Mouse (Mus musculus): ENCODE measurements around the gene Uba3. TPM values are rescaled to one million over a fixed set of nuclear protein-coding genes. Genes with fewer than 3 reads are reported as not detected.

Gene Uba3
- polyA plus RNA-seq, 1 experiment from 2014 or later, result 83.5 TPM

DNA sequence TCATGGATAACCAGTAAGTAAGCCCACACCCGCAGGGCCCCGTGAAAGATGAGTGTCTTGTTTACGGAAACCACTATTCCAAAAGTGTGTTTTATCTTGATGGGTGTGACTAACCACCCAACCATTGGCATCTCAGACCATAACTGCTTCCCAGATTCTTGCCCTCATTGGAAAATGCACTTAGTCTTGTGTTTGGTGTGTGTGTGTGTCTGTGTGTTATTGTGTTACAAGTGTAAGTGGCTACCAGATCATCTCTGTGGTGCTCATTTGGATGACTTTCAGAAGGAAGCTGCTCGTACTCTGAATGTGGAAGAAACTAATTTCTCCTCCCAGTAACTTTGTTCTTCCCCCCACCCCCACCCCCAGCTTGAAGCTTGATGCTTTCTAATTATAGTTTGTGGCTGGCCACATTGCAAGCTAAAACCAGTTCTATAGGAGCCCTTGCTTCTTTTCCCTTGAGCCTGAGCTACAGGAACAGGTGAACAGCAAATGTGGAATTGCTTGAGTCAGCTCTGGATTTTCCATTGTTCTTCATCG lies 17.6 kb upstream of the Uba3 start:
- H3K36me3 ChIP-seq (ENCODE audit: insufficient read depth), result no peaks in the 10 kb centered on the region
- whole genome bisulfite sequencing, result 46% methylated on average over 5 of the region's 5 CpGs
- H3K4me2 ChIP-seq, result no peak overlapping the region
- H3K27me3 ChIP-seq (ENCODE audit: insufficient read depth, low read length), result no peaks in the 10 kb centered on the region
- TF ChIP-seq CTCF (IDR thresholded peaks at IDR 0.05; ENCODE audit: low read depth), result no peak
- H3K9me3 ChIP-seq (ENCODE audit: low read depth, low read length), result no peaks in the 10 kb centered on the region
- H3K9ac ChIP-seq, result no peak overlapping the region
- no peaks in the 10 kb centered on the region for H3K4me1 ChIP-seq (ENCODE audit: insufficient read depth)
- ATAC-seq (ENCODE audit: insufficient read depth), result no peak
- H3K4me3 ChIP-seq (ENCODE audit: low read depth, low read length), result no peak overlapping the region
- no peak for DNase-seq
- H3K27ac ChIP-seq (ENCODE audit: low read depth), result no peak overlapping the region

GRCm38 (mm10) chr6:97222321-97222720 lies 16.9 kb upstream of the Uba3 start:
- no peak overlapping the region for H3K4me3 ChIP-seq (ENCODE audit: low read depth, low read length)
- WGBS, result 49% methylated on average over 6 of the region's 6 CpGs
- no peak for TF ChIP-seq CTCF (IDR thresholded peaks at IDR 0.05; ENCODE audit: low read depth)
- no peaks in the 10 kb centered on the region for H3K9me3 ChIP-seq (ENCODE audit: low read depth, low read length)
- no peaks in the 10 kb centered on the region for H3K36me3 ChIP-seq (ENCODE audit: insufficient read depth)
- no peak for ATAC-seq (ENCODE audit: insufficient read depth)
- no peaks in the 10 kb centered on the region for H3K4me1 ChIP-seq (ENCODE audit: insufficient read depth)
- H3K4me2 ChIP-seq, result no peak overlapping the region
- H3K27ac ChIP-seq (ENCODE audit: low read depth), result no peak overlapping the region
- H3K27me3 ChIP-seq (ENCODE audit: insufficient read depth, low read length), result no peaks in the 10 kb centered on the region
- no peak for DNase-seq
- no peak overlapping the region for H3K9ac ChIP-seq

DNA sequence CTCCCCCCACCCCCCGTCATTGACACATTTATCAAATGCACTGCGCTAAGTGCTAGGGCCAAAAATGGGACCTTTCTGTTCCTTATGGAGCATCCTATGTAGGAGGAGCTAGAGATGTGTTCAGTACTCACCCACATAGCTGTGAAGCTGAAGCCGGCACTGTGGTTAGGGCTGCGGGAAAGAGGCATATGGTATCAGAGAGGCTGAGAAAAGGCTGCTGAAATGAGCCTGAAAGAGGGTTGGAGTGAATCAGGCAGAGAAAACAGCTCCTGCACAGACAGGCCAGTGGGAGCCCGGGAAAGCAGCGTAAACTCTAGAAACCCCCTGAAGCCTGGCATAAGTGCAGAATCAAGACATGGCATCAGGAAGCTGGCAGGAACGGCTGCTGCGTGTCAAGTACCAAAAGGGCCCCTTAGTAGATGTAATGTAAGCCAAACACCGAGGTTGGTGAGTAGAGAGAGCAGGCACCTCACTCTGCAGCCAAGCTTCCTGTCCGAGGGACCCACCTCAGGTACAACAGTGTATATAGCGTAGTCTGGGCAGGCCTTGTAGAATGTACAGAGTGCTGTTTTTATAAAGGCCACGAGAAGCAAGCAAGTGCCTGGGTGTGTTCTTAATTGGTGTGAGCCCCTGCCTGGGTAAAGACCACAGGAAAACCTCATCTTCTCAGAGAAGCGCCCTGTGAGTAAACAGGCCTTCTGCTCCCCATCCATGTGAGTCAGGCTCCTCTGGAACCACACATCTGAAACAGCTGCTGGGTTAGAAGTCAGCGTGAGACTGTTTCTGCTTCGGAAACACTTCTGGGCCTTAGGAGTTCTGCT lies 16.0 kb upstream of the Uba3 start:
- no peak overlapping the region for H3K9ac ChIP-seq
- DNase-seq, result no peak

DNA sequence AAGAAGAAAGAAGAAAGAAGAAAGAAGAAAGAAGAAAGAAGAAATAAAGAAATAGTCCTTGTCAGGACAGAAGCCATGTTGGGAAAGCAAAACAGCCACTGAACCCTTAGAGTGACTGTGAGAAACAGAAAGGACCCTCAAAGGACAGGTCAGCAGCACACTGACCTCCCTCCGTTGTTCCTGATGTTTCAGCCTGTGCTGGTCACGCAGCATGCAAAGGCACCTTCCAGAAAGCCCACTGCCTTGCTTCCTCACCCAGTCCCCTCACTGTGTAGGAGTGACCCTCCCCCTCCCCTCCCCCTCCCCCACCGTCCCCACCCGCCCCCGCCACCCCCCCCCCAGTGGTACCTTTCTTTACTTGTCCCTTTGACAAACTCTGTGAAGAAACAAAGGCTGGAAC lies 15.2 kb upstream of the Uba3 start:
- 51% methylated on average over 5 of the region's 5 CpGs for WGBS
- Histone ChIP-seq H3K27ac (ENCODE audit: low read depth) (no peak overlapping the region), H3K4me3 (ENCODE audit: low read depth, low read length) (no peak overlapping the region), H3K9ac (no peak overlapping the region), H3K27me3 (ENCODE audit: insufficient read depth, low read length) (no peaks in the 10 kb centered on the region), H3K9me3 (ENCODE audit: low read depth, low read length) (no peaks in the 10 kb centered on the region), H3K4me2 (no peak overlapping the region), H3K4me1 (ENCODE audit: insufficient read depth) (no peaks in the 10 kb centered on the region), H3K36me3 (ENCODE audit: insufficient read depth) (no peaks in the 10 kb centered on the region)
- no peak for DNase-seq
- ATAC-seq (ENCODE audit: insufficient read depth), result no peak
- TF ChIP-seq CTCF (IDR thresholded peaks at IDR 0.05; ENCODE audit: low read depth), result no peak

More for the DNA sequence above, 16.0 kb upstream of the Uba3 start:
- H3K4me1 ChIP-seq (ENCODE audit: insufficient read depth), result no peaks in the 10 kb centered on the region
- 59% methylated on average over 15 of the region's 15 CpGs for WGBS
- TF ChIP-seq CTCF (IDR thresholded peaks at IDR 0.05; ENCODE audit: low read depth), result no peak
- H3K4me2 ChIP-seq, result no peak overlapping the region
- H3K27me3 ChIP-seq (ENCODE audit: insufficient read depth, low read length), result no peaks in the 10 kb centered on the region
- no peaks in the 10 kb centered on the region for H3K9me3 ChIP-seq (ENCODE audit: low read depth, low read length)
- no peaks in the 10 kb centered on the region for H3K36me3 ChIP-seq (ENCODE audit: insufficient read depth)
- no peak overlapping the region for H3K4me3 ChIP-seq (ENCODE audit: low read depth, low read length)
- no peak overlapping the region for H3K27ac ChIP-seq (ENCODE audit: low read depth)
- peak; percentile 24; the same call in 1 of the 2 replicates for ATAC-seq (ENCODE audit: insufficient read depth)

GRCm38 (mm10) chr6:97216154-97216821 lies 10.8 kb upstream of the Uba3 start:
- Histone ChIP-seq H3K27ac (ENCODE audit: low read depth) (no peak overlapping the region), H3K4me3 (ENCODE audit: low read depth, low read length) (no peak overlapping the region), H3K4me2 (no peak overlapping the region), H3K27me3 (ENCODE audit: insufficient read depth, low read length) (no peaks in the 10 kb centered on the region), H3K36me3 (ENCODE audit: insufficient read depth) (no peaks in the 10 kb centered on the region), H3K9me3 (ENCODE audit: low read depth, low read length) (no peaks in the 10 kb centered on the region), H3K4me1 (ENCODE audit: insufficient read depth) (peaks cover 7% of the 10 kb centered on the region; the same call in 1 of the 2 replicates), H3K9ac (no peak overlapping the region)
- no peak for TF ChIP-seq CTCF (IDR thresholded peaks at IDR 0.05; ENCODE audit: low read depth)
- ATAC-seq (ENCODE audit: insufficient read depth) (no peak), DNase-seq (no peak)
- WGBS, result 77% methylated on average over 4 of the region's 4 CpGs

GRCm38 (mm10) chr6:97211981-97212380 lies 6.5 kb upstream of the Uba3 start:
- no peaks in the 10 kb centered on the region for H3K36me3 ChIP-seq (ENCODE audit: insufficient read depth)
- H3K4me3 ChIP-seq (ENCODE audit: low read depth, low read length), result peak overlapping the region; percentile 60
- H3K9ac ChIP-seq, result 0 out of 2 replicates have a peak overlapping the region, but pooled peaks have one; percentile 34
- H3K4me2 ChIP-seq, result peak overlapping the region; percentile 89
- no peak overlapping the region for H3K27ac ChIP-seq (ENCODE audit: low read depth)
- no peak for ATAC-seq (ENCODE audit: insufficient read depth)
- H3K4me1 ChIP-seq (ENCODE audit: insufficient read depth), result peaks cover 7% of the 10 kb centered on the region; the same call in 1 of the 2 replicates
- WGBS, result 59% methylated on average over 12 of the region's 12 CpGs
- DNase-seq, result peak; percentile 26
- TF ChIP-seq CTCF (IDR thresholded peaks at IDR 0.05; ENCODE audit: low read depth), result no peak
- H3K27me3 ChIP-seq (ENCODE audit: insufficient read depth, low read length), result no peaks in the 10 kb centered on the region
- no peaks in the 10 kb centered on the region for H3K9me3 ChIP-seq (ENCODE audit: low read depth, low read length)
